Mouse (Mus musculus) bone marrow, adult 2 months (tissue): ENCODE data around the gene Mybpc2.

ENCODE experiments used
- CTCF ChIP-seq: fragments of 200-500 bp; IDR thresholded peaks from 2 replicates; pipeline ENCODE4 v1.5.1; 2011; ENCODE audit warnings: low read length, control low read depth; ENCODE audit not compliant: control insufficient read depth, insufficient read depth
- POLR2A ChIP-seq: fragments of 200-500 bp; IDR thresholded peaks from 2 replicates; pipeline ENCODE4 v1.6.1; 2011; ENCODE audit warnings: low read depth, mild to moderate bottlenecking, control low read depth, low read length, borderline replicate concordance; ENCODE audit not compliant: control insufficient read depth

DNA sequence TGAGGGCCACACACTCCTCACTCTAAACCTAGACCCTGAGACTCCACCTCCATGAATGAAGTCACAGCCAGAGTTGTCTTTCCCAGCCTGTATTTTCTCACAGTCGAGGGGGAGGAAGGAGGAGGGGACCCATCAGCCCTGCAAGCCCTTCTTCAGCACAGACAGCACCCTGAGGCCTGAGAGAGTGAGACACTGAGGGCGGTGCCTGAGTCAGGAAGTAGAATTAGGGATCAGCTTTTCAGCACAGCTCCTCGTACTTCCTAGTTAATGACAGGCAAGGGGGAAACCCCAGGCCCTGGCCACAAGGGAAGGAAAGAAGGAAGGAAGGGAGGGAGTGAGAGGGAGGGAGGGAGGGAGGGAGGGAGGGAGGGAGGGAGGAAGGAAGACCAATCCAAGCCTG lies 71.2 kb downstream of the Mybpc2 start:
- no peak for TF ChIP-seq CTCF
- no peak for TF ChIP-seq POLR2A
